Mouse (Mus musculus): ENCODE data around the gene Ddx4.

GRCm38 (mm10) chr13:112570768-112571167, 81.5 kb downstream of the Ddx4 start:
- no peak for TF ChIP-seq CHD2 (IDR thresholded peaks at IDR 0.05; ENCODE audit: low read depth, low read length)
- TF ChIP-seq ZNF384 (IDR thresholded peaks at IDR 0.05; ENCODE audit: low read depth, low read length): no peak
- TF ChIP-seq ZC3H11A (IDR thresholded peaks at IDR 0.05; ENCODE audit: borderline replicate concordance, low read depth, low read length): no peak
- TF ChIP-seq MAFK (IDR thresholded peaks at IDR 0.05; ENCODE audit: insufficient read depth, low read depth, low read length): no peak

Data from ES-E14 (cell line).